Comparison of ENCODE assay signal across 20 mouse cellular contexts in the genomic region with DNA sequence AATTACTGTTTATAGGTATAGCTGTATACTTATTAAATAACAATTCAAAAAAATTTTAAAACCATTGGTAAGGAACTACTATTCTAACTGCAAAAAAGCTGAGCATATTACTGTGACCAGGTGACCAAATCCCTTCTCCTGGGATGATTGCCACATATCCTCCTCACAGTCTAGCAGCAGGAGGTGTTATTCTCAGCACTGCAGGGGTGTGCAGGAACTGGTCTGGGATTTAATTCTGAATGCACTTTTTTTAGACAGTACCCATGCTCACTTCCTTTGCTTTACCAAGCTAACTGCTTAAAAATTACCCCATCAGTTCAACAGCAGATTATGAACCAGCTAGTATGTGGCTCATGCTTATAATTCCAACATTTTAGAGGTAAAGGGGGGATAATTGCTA.
DNase-seq lines count a peak whose midpoint lies in the region; TF ChIP-seq lines count a peak whose summit lies in the region.
"Had no signal": no experiment of that assay in that cellular context is flagged by ENCODE, and none has a peak within 500 bp of the region (broad histone marks: within the 10 kb centered on the region; RNA-seq: fewer than 3 reads in every experiment).

No protein-coding gene starts in this region.

- no peaks in the 10 kb centered on the region for H3K27me3 ChIP-seq in cerebellum, adult 2 months (ENCODE audit: control insufficient read depth, insufficient read depth, low read length)
- H3K27me3 ChIP-seq: heart, embryonic 15.5 days; limb, embryonic 12.5 days; liver, embryonic 13.5 days; lung, embryonic 15.5 days; midbrain, embryonic 12.5 days; neural tube, embryonic 15.5 days had no signal

- no peak for TF ChIP-seq POLR2A in cerebellum, adult 2 months (IDR thresholded peaks at IDR 0.05; ENCODE audit: borderline replicate concordance, insufficient read depth, low read length)

- H3K27ac ChIP-seq in cerebellum, adult 2 months (ENCODE audit: insufficient read depth, low read length): no peak overlapping the region
- H3K27ac ChIP-seq: heart, embryonic 15.5 days; hindbrain, postnatal 0 days; limb, embryonic 12.5 days; liver, embryonic 13.5 days; lung, embryonic 15.5 days; midbrain, embryonic 12.5 days; neural tube, embryonic 15.5 days had no signal

- H3K4me3 ChIP-seq in cerebellum, adult 2 months (replicated peaks; ENCODE audit: insufficient read depth, low read depth, low read length): no peak overlapping the region
- H3K4me3 ChIP-seq: heart, embryonic 15.5 days; limb, embryonic 12.5 days; liver, embryonic 13.5 days; lung, embryonic 15.5 days; midbrain, embryonic 12.5 days; myocyte; neural tube, embryonic 15.5 days had no signal

- peaks cover 2% of the 10 kb centered on the region; the same call in 1 of the 2 replicates for H3K4me1 ChIP-seq in cerebellum, adult 2 months (ENCODE audit: control insufficient read depth, insufficient read depth, low read length)
- H3K4me1 ChIP-seq: heart, embryonic 15.5 days; limb, embryonic 12.5 days; liver, embryonic 13.5 days; lung, embryonic 15.5 days; midbrain, embryonic 12.5 days; neural tube, embryonic 15.5 days had no signal

- peak; percentile 59 to 72 for DNase-seq in frontal cortex, adult 2 months (ENCODE audit: extremely low spot score in 1 of 2, low spot score in 1 of 2)
- no peak for DNase-seq in frontal cortex, postnatal 14 days (ENCODE audit: low spot score in 2 of 2)
- DNase-seq in cerebellum, adult 2 months: peak; percentile 49 to 79
- peak; percentile 32 to 54 for DNase-seq in cerebellum, postnatal 36 days
- peak; percentile 41 to 74 for DNase-seq in right cerebral cortex, postnatal 36 days (ENCODE audit: low spot score in 2 of 2)
- no peak for DNase-seq in spleen, postnatal 10 days (ENCODE audit: low spot score in 2 of 2)
- no peak for DNase-seq in urinary bladder, postnatal 25 days (ENCODE audit: low spot score)
- DNase-seq: adrenal gland, postnatal 10 days; heart, adult 18-20 months; kidney, adult 2 months; kidney, postnatal 25 days; liver, embryonic 13.5 days; thymus, postnatal 36 days had no signal

- no peak for TF ChIP-seq CTCF in cerebellum, adult 2 months (IDR thresholded peaks at IDR 0.05; ENCODE audit: borderline replicate concordance, insufficient read depth, low read depth, low read length)

Comparison
In these comparisons a context has a peak if more than half of its experiments do, and no peak if none do; other contexts are left out.
1. DNase-seq: peak in frontal cortex, adult 2 months (2 of 2), cerebellum, adult 2 months (2 of 2), cerebellum, postnatal 36 days (2 of 2) and right cerebral cortex, postnatal 36 days (2 of 2); none in frontal cortex, postnatal 14 days (0 of 2), spleen, postnatal 10 days (0 of 2) and urinary bladder, postnatal 25 days (single experiment).